Mouse (Mus musculus) spleen, postnatal 10 days (tissue): ENCODE results near the gene Zfp239.

Source experiments
- DNase-seq, 2 experiments: peaks; one replicate each; pipeline ENCODE4 v3.0.0; 2021 to 2022; ENCODE audit warnings: low spot score in 2 of 2

Zfp239 gene

GRCm38 (mm10) chr6:117878700-117879407 is 17.0 kb downstream of the Zfp239 start:
- DNase-seq: peak in 1 of 2 experiments; percentile 86

- DNase-seq: peak; percentile 100
Observed at GRCm38 (mm10) chr6:117879408-117880115, 17.7 kb downstream of the Zfp239 start.

DNA sequence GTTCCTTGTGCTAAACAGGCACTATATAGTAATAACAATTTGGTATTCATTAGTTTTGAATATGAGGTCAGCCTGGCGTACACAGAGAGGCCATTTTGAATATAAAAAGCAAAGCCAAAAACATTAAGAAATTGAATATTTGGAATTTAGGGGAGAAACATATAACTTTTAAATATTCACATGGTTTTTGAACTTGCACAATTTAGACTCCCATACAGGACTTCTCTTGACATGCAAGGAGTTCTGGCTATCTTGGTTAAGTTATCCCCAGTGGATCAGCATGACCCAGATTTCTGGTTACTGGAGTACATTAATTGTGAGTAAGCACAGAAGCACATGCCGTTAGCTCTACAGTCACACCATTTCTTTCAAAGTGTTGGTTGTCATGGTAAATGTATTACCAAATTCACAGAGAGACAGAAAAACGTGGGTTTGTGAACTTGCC is 18.5 kb downstream of the Zfp239 start:
- DNase-seq: no peak

DNA sequence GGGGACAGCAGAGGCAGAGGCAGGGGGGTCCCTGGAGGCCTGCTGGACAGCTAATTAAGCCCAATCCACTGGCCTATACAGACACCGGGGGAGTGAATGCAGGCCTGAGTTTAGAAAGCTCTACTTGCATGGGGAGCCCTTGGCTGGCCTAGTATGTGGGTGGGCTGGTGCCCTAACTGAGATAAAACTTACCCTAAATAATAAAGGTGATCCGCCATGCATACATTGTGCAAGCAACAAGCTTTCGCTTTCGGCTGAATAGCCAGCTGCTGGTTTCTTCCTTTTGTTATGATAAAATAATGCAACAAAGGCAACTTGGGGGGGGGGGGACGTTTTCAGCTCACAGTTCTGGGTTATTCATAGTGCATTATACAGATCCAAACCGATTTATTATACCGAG is 19.3 kb downstream of the Zfp239 start:
- DNase-seq: no peak

GRCm38 (mm10) chr6:117881997-117882396 is 20.1 kb downstream of the Zfp239 start:
- no peak for DNase-seq

- DNase-seq: no peak
Observed at GRCm38 (mm10) chr6:117885943-117886342, 24.0 kb downstream of the Zfp239 start.

GRCm38 (mm10) chr6:117888032-117888431 is 26.1 kb downstream of the Zfp239 start:
- no peak for DNase-seq

- peak in 1 of 2 experiments; percentile 43 for DNase-seq
Observed at GRCm38 (mm10) chr6:117888642-117889096, 26.8 kb downstream of the Zfp239 start.

- DNase-seq: no peak
Observed at GRCm38 (mm10) chr6:117890257-117890656, 28.4 kb downstream of the Zfp239 start.

- peak in 1 of 2 experiments; percentile 41 for DNase-seq
Observed at GRCm38 (mm10) chr6:117891369-117892160, 29.7 kb downstream of the Zfp239 start.

GRCm38 (mm10) chr6:117892386-117892785 is 30.5 kb downstream of the Zfp239 start:
- DNase-seq: no peak

- DNase-seq: no peak
Observed at GRCm38 (mm10) chr6:117893435-117893834, 31.5 kb downstream of the Zfp239 start.

GRCm38 (mm10) chr6:117897800-117898199 is 35.9 kb downstream of the Zfp239 start:
- DNase-seq: no peak

GRCm38 (mm10) chr6:117900126-117901080 is 38.5 kb downstream of the Zfp239 start, which contains the start of gene Hnrnpf:
Gene Hnrnpf, plus strand, starts transcription at chr6:117900324.
- peak in 1 of 2 experiments; percentile 70 for DNase-seq

- no peak for DNase-seq
Observed at GRCm38 (mm10) chr6:117901510-117902402, 39.9 kb downstream of the Zfp239 start.

- DNase-seq: no peak
Observed at GRCm38 (mm10) chr6:117902556-117902955, 40.7 kb downstream of the Zfp239 start.

GRCm38 (mm10) chr6:117903836-117904235 is 41.9 kb downstream of the Zfp239 start:
- no peak for DNase-seq

DNA sequence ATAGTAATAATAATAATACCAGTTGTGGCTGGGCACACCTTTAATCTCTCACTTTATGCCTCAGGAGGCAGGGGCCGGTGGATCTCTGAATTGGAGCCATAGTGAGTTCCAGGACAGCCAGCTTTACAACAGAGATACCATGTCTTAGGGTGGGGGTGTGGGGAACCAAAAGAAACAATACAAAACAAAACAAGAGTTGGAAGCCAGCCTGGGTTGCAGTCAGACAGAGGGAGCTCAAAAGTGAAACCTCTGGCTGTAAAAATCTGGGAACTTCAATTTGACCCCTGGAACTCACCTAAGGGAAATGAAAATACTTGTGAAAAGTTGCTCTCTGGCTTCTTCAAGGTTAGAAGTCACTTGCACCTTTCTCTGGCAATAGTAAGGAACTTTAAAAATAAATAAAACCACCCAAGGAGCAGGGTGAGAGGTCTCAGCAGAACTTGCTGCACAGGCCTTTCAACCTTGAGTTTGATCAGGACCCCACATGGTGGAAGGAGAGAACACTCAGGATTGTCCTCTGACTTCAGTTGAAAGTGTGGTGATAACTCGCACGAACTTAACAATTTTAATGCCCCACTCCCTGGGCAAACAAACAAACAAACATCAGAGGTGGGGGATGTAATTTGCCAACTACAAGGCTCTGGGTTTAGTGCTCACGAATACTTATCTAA is 43.5 kb downstream of the Zfp239 start:
- DNase-seq: no peak

DNA sequence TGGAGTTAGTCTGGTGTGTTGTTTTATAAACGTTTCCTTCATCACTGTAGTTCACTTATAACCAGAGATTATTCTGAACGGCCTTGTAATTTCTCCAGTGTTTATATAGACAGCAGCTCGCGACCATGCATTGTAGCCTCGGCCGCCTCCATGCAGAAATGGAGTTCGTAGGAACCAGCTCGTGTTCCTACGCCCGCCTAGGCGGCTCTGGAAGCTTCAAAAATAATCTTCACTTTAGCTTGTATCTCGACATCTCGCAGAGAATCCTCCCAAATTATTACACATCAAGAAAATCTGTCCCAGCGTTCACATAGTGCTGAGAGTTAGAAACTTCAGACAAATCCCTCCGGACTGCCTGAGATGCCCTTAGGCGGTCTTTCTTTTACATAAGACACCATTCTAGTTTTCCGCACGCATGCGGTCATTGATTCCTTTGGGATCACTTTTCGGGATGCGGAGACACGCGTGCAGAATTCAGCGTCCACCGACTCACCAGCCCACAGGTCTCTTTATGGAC is 44.2 kb downstream of the Zfp239 start:
- peak; percentile 49 to 61 for DNase-seq
